Mouse (Mus musculus): ENCODE results near the gene Ern1.

DNA sequence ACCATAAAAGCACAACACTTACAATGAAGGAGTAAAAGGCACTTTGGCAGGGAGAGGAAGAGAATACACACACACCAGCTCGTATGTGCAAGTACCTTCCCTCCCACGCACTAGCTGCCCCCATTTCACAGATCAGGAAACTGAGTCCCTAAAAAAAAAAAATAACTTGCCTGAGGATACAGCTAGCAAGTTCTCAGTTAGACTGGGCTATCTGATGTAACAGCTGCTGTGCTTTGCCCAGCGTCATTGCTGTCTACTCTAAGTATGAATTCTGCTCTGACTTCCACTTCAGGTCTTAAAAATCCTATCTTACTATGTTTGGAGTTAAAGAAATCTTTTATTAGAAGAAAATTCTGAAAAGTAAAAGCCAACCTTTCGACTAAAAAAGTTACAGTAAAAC lies 2.0 kb downstream of the Ern1 start:
- TF ChIP-seq POLR2A (IDR thresholded peaks at IDR 0.05; ENCODE audit: extremely low read depth, insufficient read depth, low read length) (no peak), CTCF (IDR thresholded peaks at IDR 0.05; ENCODE audit: low read depth, low read length) (no peak)

All from liver, adult 2 months (tissue).